Mouse (Mus musculus) hindbrain, embryonic 15.5 days (tissue): ENCODE results near the gene Tial1. TPM values are rescaled to one million over a fixed set of nuclear protein-coding genes. Genes with fewer than 3 reads are reported as not detected.

ENCODE experiments used
- ATAC-seq: fragments of 200-750 bp; cut with Nextera tagmentation; 2 replicates; pipeline ENCODE4 v1.8.0; 2017; ENCODE audit warnings: low read depth, moderate number of reproducible peaks, moderate TSS enrichment; ENCODE audit not compliant: low FRiP score
- H3K27ac ChIP-seq: fragments of 300-500 bp; sonication (generic); replicated peaks from 2 replicates; pipeline ENCODE4 v1.5.1; 2015; ENCODE audit warnings: mild to moderate bottlenecking, inconsistent platforms
- H3K27me3 ChIP-seq: fragments of 300-500 bp; sonication (generic); 2 replicates; pipeline ENCODE4 v1.6.1; 2015; ENCODE audit warnings: control low read depth, inconsistent platforms
- H3K36me3 ChIP-seq: fragments of 300-500 bp; sonication (generic); 2 replicates; pipeline ENCODE4 v1.6.1; 2015; ENCODE audit warnings: control low read depth, inconsistent platforms
- H3K4me1 ChIP-seq: fragments of 300-500 bp; sonication (generic); replicated peaks from 2 replicates; pipeline ENCODE4 v1.6.1; 2015; ENCODE audit warnings: control low read depth, inconsistent platforms
- H3K4me2 ChIP-seq: fragments of 300-500 bp; sonication (generic); 2 replicates; pipeline ENCODE4 v1.6.1; 2015; ENCODE audit warnings: moderate library complexity, mild to moderate bottlenecking, inconsistent platforms
- H3K4me3 ChIP-seq: fragments of 300-500 bp; sonication (generic); 2 replicates; pipeline ENCODE4 v1.5.1; 2015; ENCODE audit warnings: mild to moderate bottlenecking, inconsistent platforms
- H3K9ac ChIP-seq: fragments of 300-500 bp; sonication (generic); 2 replicates; pipeline ENCODE4 v1.6.1; 2015; ENCODE audit warnings: inconsistent platforms
- H3K9me3 ChIP-seq: fragments of 300-500 bp; sonication (generic); 2 replicates; pipeline ENCODE4 v1.6.1; 2016; ENCODE audit warnings: control low read depth, inconsistent platforms
- WGBS: fragments of 180-500 bp; shearing (Covaris S2); methylation state at CpG from one replicate; pipeline ENCODE4 v1.1.7; 2015; 5-methylcytosine and 5-hydroxymethylcytosine counted together
- polyA plus RNA-seq: library from polyadenylated mRNA; unstranded; fragments of >200 nt; fragmentation: Nextera tagmentation; extraction: Ambion mirVana; gene quantifications from 2 replicates; pipeline ENCODE4 v1.2.1, GENCODE M21; 2015

The Tial1 gene
- polyA plus RNA-seq, 1 experiment from 2014 or later: 23.2 TPM

- WGBS: 92% methylated on average over 2 of the region's 2 CpGs
These were observed 20.9 kb downstream of the Tial1 start for GRCm38 (mm10) chr7:128440584-128440983.

GRCm38 (mm10) chr7:128439251-128439650 is 22.3 kb downstream of the Tial1 start:
- no peaks in the 10 kb centered on the region for H3K27me3 ChIP-seq
- H3K27ac ChIP-seq: no peak overlapping the region
- 96% methylated on average over 6 of the region's 6 CpGs for WGBS
- no peak for ATAC-seq
- no peak overlapping the region for H3K9ac ChIP-seq
- no peak overlapping the region for H3K4me2 ChIP-seq
- H3K4me1 ChIP-seq: no peaks in the 10 kb centered on the region
- H3K4me3 ChIP-seq: no peak overlapping the region
- no peaks in the 10 kb centered on the region for H3K9me3 ChIP-seq
- peaks cover 29% of the 10 kb centered on the region for H3K36me3 ChIP-seq

More at GRCm38 (mm10) chr7:128440584-128440983, 20.9 kb downstream of the Tial1 start:
- no peak overlapping the region for H3K4me2 ChIP-seq
- no peaks in the 10 kb centered on the region for H3K4me1 ChIP-seq
- no peak overlapping the region for H3K4me3 ChIP-seq
- H3K27me3 ChIP-seq: no peaks in the 10 kb centered on the region
- H3K9ac ChIP-seq: no peak overlapping the region
- no peak overlapping the region for H3K27ac ChIP-seq
- ATAC-seq: no peak
- H3K9me3 ChIP-seq: no peaks in the 10 kb centered on the region
- peaks cover 37% of the 10 kb centered on the region for H3K36me3 ChIP-seq

- no peaks in the 10 kb centered on the region for H3K27me3 ChIP-seq
- no peak overlapping the region for H3K9ac ChIP-seq
- no peak overlapping the region for H3K4me2 ChIP-seq
- H3K4me1 ChIP-seq: no peaks in the 10 kb centered on the region; the same call in 1 of the 2 replicates
- no peak for ATAC-seq
- H3K36me3 ChIP-seq: peaks cover 20% of the 10 kb centered on the region
- no peaks in the 10 kb centered on the region for H3K9me3 ChIP-seq
- H3K4me3 ChIP-seq: no peak overlapping the region
- no peak overlapping the region for H3K27ac ChIP-seq
These were observed 23.4 kb downstream of the Tial1 start for GRCm38 (mm10) chr7:128438131-128438530.

- Histone ChIP-seq H3K27me3 (no peaks in the 10 kb centered on the region), H3K27ac (no peak overlapping the region), H3K9me3 (no peaks in the 10 kb centered on the region), H3K9ac (no peak overlapping the region), H3K4me2 (no peak overlapping the region), H3K4me3 (no peak overlapping the region), H3K36me3 (no peaks in the 10 kb centered on the region), H3K4me1 (peaks cover 9% of the 10 kb centered on the region)
- WGBS: 63% methylated on average over 1 of the region's 1 CpGs
- peak; percentile 66 for ATAC-seq
These were observed 28.3 kb downstream of the Tial1 start for GRCm38 (mm10) chr7:128433213-128433612.

GRCm38 (mm10) chr7:128432574-128432973 is 28.9 kb downstream of the Tial1 start:
- H3K36me3 ChIP-seq: no peaks in the 10 kb centered on the region
- H3K9me3 ChIP-seq: no peaks in the 10 kb centered on the region
- H3K27ac ChIP-seq: 0 out of 2 replicates have a peak overlapping the region, but pooled peaks have one; percentile 11
- no peaks in the 10 kb centered on the region for H3K27me3 ChIP-seq
- no peak for ATAC-seq
- 46% methylated on average over 10 of the region's 10 CpGs for WGBS
- H3K4me2 ChIP-seq: no peak overlapping the region
- 0 out of 2 replicates have a peak overlapping the region, but pooled peaks have one; percentile 5 for H3K9ac ChIP-seq
- peaks cover 9% of the 10 kb centered on the region for H3K4me1 ChIP-seq
- no peak overlapping the region for H3K4me3 ChIP-seq

GRCm38 (mm10) chr7:128422491-128422890 is 39.0 kb downstream of the Tial1 start:
- no peak overlapping the region for H3K9ac ChIP-seq
- peaks cover 13% of the 10 kb centered on the region for H3K4me1 ChIP-seq
- no peak overlapping the region for H3K4me3 ChIP-seq
- peaks cover 16% of the 10 kb centered on the region for H3K27me3 ChIP-seq
- H3K4me2 ChIP-seq: no peak overlapping the region
- no peak for ATAC-seq
- 80% methylated on average over 3 of the region's 3 CpGs for WGBS
- no peaks in the 10 kb centered on the region for H3K36me3 ChIP-seq
- no peaks in the 10 kb centered on the region for H3K9me3 ChIP-seq
- H3K27ac ChIP-seq: no peak overlapping the region

- no peak overlapping the region for H3K9ac ChIP-seq
- peaks cover 20% of the 10 kb centered on the region for H3K4me1 ChIP-seq
- no peak overlapping the region for H3K4me3 ChIP-seq
- H3K9me3 ChIP-seq: no peaks in the 10 kb centered on the region
- H3K36me3 ChIP-seq: no peaks in the 10 kb centered on the region
- H3K27me3 ChIP-seq: peaks cover 16% of the 10 kb centered on the region
- 88% methylated on average over 7 of the region's 7 CpGs for WGBS
- ATAC-seq: no peak
- H3K27ac ChIP-seq: no peak overlapping the region
- H3K4me2 ChIP-seq: no peak overlapping the region
These were observed 39.8 kb downstream of the Tial1 start for GRCm38 (mm10) chr7:128421701-128422100.

- WGBS: 7% methylated on average over 9 of the region's 9 CpGs
- H3K27ac ChIP-seq: no peak overlapping the region
- peaks cover 27% of the 10 kb centered on the region for H3K4me1 ChIP-seq
- no peak for ATAC-seq
- H3K27me3 ChIP-seq: peaks cover 26% of the 10 kb centered on the region
- no peak overlapping the region for H3K4me3 ChIP-seq
- H3K9me3 ChIP-seq: no peaks in the 10 kb centered on the region
- H3K4me2 ChIP-seq: peak overlapping the region; percentile 1; the same call in 1 of the 2 replicates
- H3K36me3 ChIP-seq: no peaks in the 10 kb centered on the region
- H3K9ac ChIP-seq: no peak overlapping the region
These were observed 41.8 kb downstream of the Tial1 start for GRCm38 (mm10) chr7:128419690-128420089.

GRCm38 (mm10) chr7:128417930-128418779 is 43.4 kb downstream of the Tial1 start, which contains the start of gene Rgs10:
Gene Rgs10 (minus strand): TSS chr7:128418758.
- peak within 1 kb of the TSS; percentile 30 for H3K27ac ChIP-seq
- no peaks in the 10 kb centered on the region for H3K36me3 ChIP-seq
- no peaks in the 10 kb centered on the region for H3K9me3 ChIP-seq
- WGBS: under 1% methylated on average over 96 of the region's 102 CpGs
- H3K4me2 ChIP-seq: peak within 1 kb of the TSS; percentile 98
- ATAC-seq: peak; percentile 85
- H3K4me1 ChIP-seq: peaks cover 27% of the 10 kb centered on the region
- peak within 1 kb of the TSS; percentile 67 for H3K4me3 ChIP-seq
- peak within 1 kb of the TSS; percentile 62 for H3K9ac ChIP-seq
- peaks cover 26% of the 10 kb centered on the region for H3K27me3 ChIP-seq

- peak overlapping the region; percentile 98 for H3K4me2 ChIP-seq
- H3K4me1 ChIP-seq: peaks cover 27% of the 10 kb centered on the region
- peaks cover 26% of the 10 kb centered on the region for H3K27me3 ChIP-seq
- no peaks in the 10 kb centered on the region for H3K9me3 ChIP-seq
- peak overlapping the region; percentile 30 for H3K27ac ChIP-seq
- no peaks in the 10 kb centered on the region for H3K36me3 ChIP-seq
- peak overlapping the region; percentile 67 for H3K4me3 ChIP-seq
- 3% methylated on average over 32 of the region's 32 CpGs for WGBS
- no peak for ATAC-seq
- H3K9ac ChIP-seq: peak overlapping the region; percentile 62
These were observed 44.1 kb downstream of the Tial1 start for GRCm38 (mm10) chr7:128417226-128417929.

- H3K4me3 ChIP-seq: peak overlapping the region; percentile 67
- no peaks in the 10 kb centered on the region for H3K36me3 ChIP-seq
- no peak overlapping the region for H3K9ac ChIP-seq
- peak overlapping the region; percentile 98 for H3K4me2 ChIP-seq
- H3K27ac ChIP-seq: no peak overlapping the region
- peaks cover 26% of the 10 kb centered on the region for H3K27me3 ChIP-seq
- H3K4me1 ChIP-seq: peaks cover 27% of the 10 kb centered on the region
- 45% methylated on average over 6 of the region's 6 CpGs for WGBS
- no peaks in the 10 kb centered on the region for H3K9me3 ChIP-seq
- no peak for ATAC-seq
These were observed 44.9 kb downstream of the Tial1 start for GRCm38 (mm10) chr7:128416664-128417063.

- Histone ChIP-seq H3K4me1 (peaks cover 27% of the 10 kb centered on the region), H3K4me3 (no peak overlapping the region), H3K27ac (no peak overlapping the region), H3K4me2 (no peak overlapping the region), H3K27me3 (peaks cover 9% of the 10 kb centered on the region), H3K9me3 (no peaks in the 10 kb centered on the region), H3K36me3 (no peaks in the 10 kb centered on the region), H3K9ac (no peak overlapping the region)
- ATAC-seq: no peak
- WGBS: 62% methylated on average over 8 of the region's 8 CpGs
These were observed 47.1 kb downstream of the Tial1 start for GRCm38 (mm10) chr7:128414433-128414832.
